In genomic region chr14:118751193-118751753, GRCm38 (mm10) we compare ENCODE assay signal across 23 mouse cellular contexts. TPM values are rescaled to one million over a fixed set of nuclear protein-coding genes. Genes with fewer than 3 reads are reported as not detected.
A peak's percentile ranks its signal among the peaks of the same experiment; 100 is the strongest.
DNase-seq lines count a peak whose midpoint lies in the region; ATAC-seq and TF ChIP-seq lines count a peak whose summit lies in the region.
"Had no signal": no experiment of that assay in that cellular context is flagged by ENCODE, and none has a peak within 500 bp of the region (broad histone marks: within the 10 kb centered on the region; RNA-seq: fewer than 3 reads in every experiment).

No protein-coding gene starts in this region.

- no peaks in the 10 kb centered on the region for H3K36me3 ChIP-seq in heart, embryonic 12.5 days
- H3K36me3 ChIP-seq in G1E (replicated peaks), result no peaks in the 10 kb centered on the region
- no peaks in the 10 kb centered on the region for H3K36me3 ChIP-seq in stomach, postnatal 0 days (ENCODE audit: control insufficient read depth, insufficient read depth, low read length)
- H3K36me3 ChIP-seq in hindbrain, postnatal 0 days (ENCODE audit: insufficient read depth, low read length), result no peaks in the 10 kb centered on the region
- H3K36me3 ChIP-seq in kidney, embryonic 14.5 days (ENCODE audit: control insufficient read depth, insufficient read depth, low read length), result no peaks in the 10 kb centered on the region
- H3K36me3 ChIP-seq: heart, embryonic 10.5 days; neural tube, embryonic 15.5 days; stomach, embryonic 15.5 days had no signal

- no peak for TF ChIP-seq EP300 in stomach, postnatal 0 days (optimal IDR thresholded peaks at IDR 0.05)

- H3K9ac ChIP-seq in heart, embryonic 12.5 days, result no peak overlapping the region
- H3K9ac ChIP-seq in stomach, postnatal 0 days (ENCODE audit: low read length), result no peak overlapping the region
- no peak overlapping the region for H3K9ac ChIP-seq in hindbrain, postnatal 0 days (replicated peaks; ENCODE audit: low read length)
- H3K9ac ChIP-seq in kidney, embryonic 14.5 days (ENCODE audit: low read depth, low read length), result no peak overlapping the region
- H3K9ac ChIP-seq: neural tube, embryonic 15.5 days; stomach, embryonic 15.5 days had no signal

- DNase-seq in heart, adult 11 months, result peak; percentile 51
- DNase-seq in G1E (ENCODE audit: low spot score), result no peak
- DNase-seq in stomach, postnatal 0 days (ENCODE audit: low spot score), result no peak
- no peak for DNase-seq in adrenal gland, postnatal 10 days
- no peak for DNase-seq in hindbrain, postnatal 0 days (ENCODE audit: low spot score)
- DNase-seq: cerebellum, adult 9-10 months; gastrocnemius, postnatal 36 days; heart, postnatal 10 days; kidney, adult 9 months; kidney, postnatal 36 days; layer of hippocampus, adult 9-11 months; lung, adult 2 months; thymus, adult 2 months had no signal

- no peak for ATAC-seq in heart, embryonic 12.5 days (ENCODE audit: insufficient number of reproducible peaks, low FRiP score)
- peak; percentile 37 for ATAC-seq in G1E (ENCODE audit: extremely low read depth, insufficient number of reproducible peaks, low FRiP score, poor library complexity, severe bottlenecking)
- ATAC-seq in erythroblast, adult 5-6 weeks (replicated peaks; ENCODE audit: low FRiP score, poor library complexity, severe bottlenecking), result peak; percentile 26; the same call in 1 of the 2 replicates
- ATAC-seq in stomach, postnatal 0 days (ENCODE audit: low FRiP score, low TSS enrichment), result peak; percentile 38; the same call in 1 of the 2 replicates
- ATAC-seq in hindbrain, postnatal 0 days, result no peak
- no peak for ATAC-seq in kidney, embryonic 14.5 days (ENCODE audit: low FRiP score, low TSS enrichment)
- ATAC-seq: forebrain, embryonic 16.5 days; midbrain, embryonic 16.5 days had no signal

- no peaks in the 10 kb centered on the region for H3K4me1 ChIP-seq in heart, embryonic 12.5 days (replicated peaks)
- H3K4me1 ChIP-seq in G1E (ENCODE audit: insufficient read depth, low read depth, low read length), result peaks cover 36% of the 10 kb centered on the region
- H3K4me1 ChIP-seq in stomach, postnatal 0 days (replicated peaks; ENCODE audit: control insufficient read depth, insufficient read depth), result no peaks in the 10 kb centered on the region
- no peaks in the 10 kb centered on the region for H3K4me1 ChIP-seq in hindbrain, postnatal 0 days (ENCODE audit: insufficient read depth, low read length)
- H3K4me1 ChIP-seq in kidney, embryonic 14.5 days (ENCODE audit: control insufficient read depth, insufficient read depth, low read length), result no peaks in the 10 kb centered on the region
- H3K4me1 ChIP-seq: heart, embryonic 10.5 days; neural tube, embryonic 15.5 days; stomach, embryonic 15.5 days had no signal

- 80% methylated on average over 8 of the region's 8 CpGs for WGBS in heart, embryonic 12.5 days
- 64% methylated on average over 8 of the region's 8 CpGs for WGBS in stomach, postnatal 0 days
- WGBS in hindbrain, postnatal 0 days, result 54% methylated on average over 8 of the region's 8 CpGs
- 72% methylated on average over 8 of the region's 8 CpGs for WGBS in kidney, embryonic 14.5 days

- H3K4me3 ChIP-seq in heart, embryonic 12.5 days, result no peak overlapping the region
- H3K4me3 ChIP-seq in G1E (ENCODE audit: low read depth, low read length), result no peak overlapping the region
- H3K4me3 ChIP-seq in stomach, postnatal 0 days (ENCODE audit: low read depth, low read length), result no peak overlapping the region
- no peak overlapping the region for H3K4me3 ChIP-seq in hindbrain, postnatal 0 days (ENCODE audit: low read length)
- no peak overlapping the region for H3K4me3 ChIP-seq in kidney, embryonic 14.5 days (ENCODE audit: low read length)
- H3K4me3 ChIP-seq: heart, embryonic 10.5 days; neural tube, embryonic 15.5 days; stomach, embryonic 15.5 days had no signal

- no peak for TF ChIP-seq CTCF in G1E (IDR thresholded peaks at IDR 0.05; ENCODE audit: low read depth, low read length)
- TF ChIP-seq CTCF in stomach, postnatal 0 days (IDR thresholded peaks at IDR 0.05; ENCODE audit: low read depth), result no peak
- TF ChIP-seq CTCF in hindbrain, postnatal 0 days (IDR thresholded peaks at IDR 0.05; ENCODE audit: low read depth), result no peak

- no peak overlapping the region for H3K27ac ChIP-seq in heart, embryonic 12.5 days (ENCODE audit: poor library complexity, severe bottlenecking)
- H3K27ac ChIP-seq in stomach, postnatal 0 days (replicated peaks), result no peak overlapping the region
- no peak overlapping the region for H3K27ac ChIP-seq in hindbrain, postnatal 0 days
- no peak overlapping the region for H3K27ac ChIP-seq in kidney, embryonic 14.5 days (ENCODE audit: low read depth, low read length)
- H3K27ac ChIP-seq: heart, embryonic 10.5 days; neural tube, embryonic 15.5 days; stomach, embryonic 15.5 days had no signal

- H3K4me2 ChIP-seq in heart, embryonic 12.5 days, result no peak overlapping the region
- no peak overlapping the region for H3K4me2 ChIP-seq in stomach, postnatal 0 days (replicated peaks; ENCODE audit: low read depth)
- no peak overlapping the region for H3K4me2 ChIP-seq in hindbrain, postnatal 0 days (ENCODE audit: low read depth, low read length)
- no peak overlapping the region for H3K4me2 ChIP-seq in kidney, embryonic 14.5 days (replicated peaks; ENCODE audit: low read depth, low read length)
- H3K4me2 ChIP-seq: neural tube, embryonic 15.5 days; stomach, embryonic 15.5 days had no signal

- H3K27me3 ChIP-seq in heart, embryonic 12.5 days (replicated peaks), result no peaks in the 10 kb centered on the region; the same call in 1 of the 2 replicates
- no peaks in the 10 kb centered on the region for H3K27me3 ChIP-seq in G1E (ENCODE audit: insufficient read depth, low read length)
- H3K27me3 ChIP-seq in stomach, postnatal 0 days (ENCODE audit: control insufficient read depth, insufficient read depth, low read length), result no peaks in the 10 kb centered on the region
- no peaks in the 10 kb centered on the region for H3K27me3 ChIP-seq in hindbrain, postnatal 0 days (ENCODE audit: insufficient read depth, low read length)
- no peaks in the 10 kb centered on the region for H3K27me3 ChIP-seq in kidney, embryonic 14.5 days (ENCODE audit: control insufficient read depth, insufficient read depth, low read length)
- H3K27me3 ChIP-seq: CH12.LX; neural tube, embryonic 15.5 days; stomach, embryonic 15.5 days had no signal

- H3K9me3 ChIP-seq in heart, embryonic 12.5 days (replicated peaks), result no peaks in the 10 kb centered on the region
- H3K9me3 ChIP-seq in G1E (replicated peaks), result no peaks in the 10 kb centered on the region
- H3K9me3 ChIP-seq in stomach, postnatal 0 days (ENCODE audit: control insufficient read depth, low read length), result no peaks in the 10 kb centered on the region
- H3K9me3 ChIP-seq in hindbrain, postnatal 0 days (ENCODE audit: low read length), result no peaks in the 10 kb centered on the region
- H3K9me3 ChIP-seq in kidney, embryonic 14.5 days (ENCODE audit: control insufficient read depth, low read length), result no peaks in the 10 kb centered on the region
- H3K9me3 ChIP-seq: heart, embryonic 10.5 days; neural tube, embryonic 15.5 days; stomach, embryonic 15.5 days had no signal

RNA-seq across cellular contexts. Expression of gene Cldn10, which starts 36.4 kb away (rescaled TPM):
- 0.32 and 0.48 TPM in 2 replicates for polyA plus RNA-seq in heart, embryonic 12.5 days (2016; fragmentation: Nextera tagmentation; extraction: Ambion mirVana)
- total RNA-seq in G1E (2014; fragmentation: Nextera tagmentation) (not detected in 2 replicates), G1E (2017) (0.16 TPM in 1 of 2 replicates, not detected in the other)
- polyA plus RNA-seq in G1E (2012), result not detected in 2 replicates
- 1.9 TPM in 1 of 2 replicates, not detected in the other for total RNA-seq in erythroblast, adult 5-6 weeks (2015; ENCODE audit: low replicate concordance)
- 2.0 TPM in 1 of 2 replicates, not detected in the other for total RNA-seq in erythroblast, adult 5-6 weeks (2017; ENCODE audit: low replicate concordance)
- polyA plus RNA-seq in stomach, postnatal 0 days (2015; fragmentation: Nextera tagmentation; extraction: Ambion mirVana), result 8.2 and 8.4 TPM in 2 replicates
- under 1 TPM; 0.57 to 0.64 TPM for total RNA-seq in adrenal gland, postnatal 10 days (2021)
- 10.0 and 11.7 TPM in 2 replicates for total RNA-seq in hindbrain, postnatal 0 days (2014; rRNA removed)
- 27.4 and 31.1 TPM in 2 replicates for polyA plus RNA-seq in hindbrain, postnatal 0 days (2015; fragmentation: Nextera tagmentation; extraction: Ambion mirVana)
- polyA plus RNA-seq in kidney, embryonic 14.5 days (2014; fragmentation: Nextera tagmentation; extraction: Ambion mirVana), result 7.3 and 12.2 TPM in 2 replicates
- total RNA-seq: CH12.LX; gastrocnemius, postnatal 36 days had no signal
- polyA plus RNA-seq: erythroblast, embryonic 14.5 days had no signal

RNA-seq across cellular contexts. Expression of gene Abcc4, which starts 45.3 kb away (rescaled TPM):
- polyA plus RNA-seq in heart, embryonic 12.5 days (2016; fragmentation: Nextera tagmentation; extraction: Ambion mirVana), result 2.2 TPM in 2 replicates
- total RNA-seq in G1E (2014; fragmentation: Nextera tagmentation) (22.9 and 25.2 TPM in 2 replicates), G1E (2017) (13.3 and 16.2 TPM in 2 replicates)
- polyA plus RNA-seq in G1E (2012), result 9.7 and 10.5 TPM in 2 replicates
- total RNA-seq in erythroblast, adult 5-6 weeks (2015; ENCODE audit: low replicate concordance), result 12.5 and 14.0 TPM in 2 replicates
- 10.1 and 12.8 TPM in 2 replicates for total RNA-seq in erythroblast, adult 5-6 weeks (2017; ENCODE audit: low replicate concordance)
- polyA plus RNA-seq in stomach, postnatal 0 days (2015; fragmentation: Nextera tagmentation; extraction: Ambion mirVana), result 1.9 and 2.6 TPM in 2 replicates
- total RNA-seq in adrenal gland, postnatal 10 days (2021), result 1 to 10 TPM; 8.5 to 9.9 TPM
- total RNA-seq in hindbrain, postnatal 0 days (2014; rRNA removed), result 4.3 and 4.8 TPM in 2 replicates
- polyA plus RNA-seq in hindbrain, postnatal 0 days (2015; fragmentation: Nextera tagmentation; extraction: Ambion mirVana), result 2.1 and 2.3 TPM in 2 replicates
- polyA plus RNA-seq in kidney, embryonic 14.5 days (2014; fragmentation: Nextera tagmentation; extraction: Ambion mirVana), result 5.4 and 12.2 TPM in 2 replicates

Comparison
In these comparisons a context has a peak if more than half of its experiments do, and no peak if none do; other contexts are left out.
1. ATAC-seq: peak in G1E (single experiment), erythroblast, adult 5-6 weeks (single experiment) and stomach, postnatal 0 days (single experiment); none in heart, embryonic 12.5 days (single experiment), hindbrain, postnatal 0 days (single experiment) and kidney, embryonic 14.5 days (single experiment).